Mouse (Mus musculus): ENCODE data around the gene Nom1.

Nom1 gene

GRCm38 (mm10) chr5:29471396-29471795, 36.9 kb downstream of the Nom1 start:
- 6% methylated on average over 11 of the region's 11 CpGs for WGBS

GRCm38 (mm10) chr5:29471855-29472665, 37.6 kb downstream of the Nom1 start:
- WGBS = 4% methylated on average over 22 of the region's 22 CpGs

- 3% methylated on average over 35 of the region's 35 CpGs for WGBS
Observed at GRCm38 (mm10) chr5:29473551-29474245, 39.2 kb downstream of the Nom1 start.

GRCm38 (mm10) chr5:29474246-29474960, 39.9 kb downstream of the Nom1 start:
- 7% methylated on average over 35 of the region's 35 CpGs for WGBS

GRCm38 (mm10) chr5:29475041-29475440, 40.6 kb downstream of the Nom1 start:
- 9% methylated on average over 10 of the region's 10 CpGs for WGBS

- WGBS = 8% methylated on average over 5 of the region's 5 CpGs
Observed at GRCm38 (mm10) chr5:29475556-29475955, 41.1 kb downstream of the Nom1 start.

- WGBS = 0% methylated on average over 1 of the region's 1 CpGs
Observed at GRCm38 (mm10) chr5:29476021-29476420, 41.6 kb downstream of the Nom1 start.

GRCm38 (mm10) chr5:29477474-29478207, 43.2 kb downstream of the Nom1 start:
- WGBS = 2% methylated on average over 73 of the region's 73 CpGs

GRCm38 (mm10) chr5:29478208-29479197, 44.0 kb downstream of the Nom1 start, which contains the start of gene Mnx1:
TSS of gene Mnx1 (minus strand) at chr5:29478470.
- WGBS = 1% methylated on average over 65 of the region's 65 CpGs

GRCm38 (mm10) chr5:29479198-29479593, 44.7 kb downstream of the Nom1 start:
- 2% methylated on average over 14 of the region's 14 CpGs for WGBS

- WGBS = 8% methylated on average over 4 of the region's 4 CpGs
Observed at GRCm38 (mm10) chr5:29483801-29484200, 49.3 kb downstream of the Nom1 start.

- WGBS = 3% methylated on average over 38 of the region's 38 CpGs
Observed at GRCm38 (mm10) chr5:29484965-29485940, 50.8 kb downstream of the Nom1 start.

GRCm38 (mm10) chr5:29485941-29486320, 51.5 kb downstream of the Nom1 start:
- WGBS = 3% methylated on average over 10 of the region's 10 CpGs

GRCm38 (mm10) chr5:29487321-29487720, 52.9 kb downstream of the Nom1 start:
- WGBS = 16% methylated on average over 13 of the region's 13 CpGs

GRCm38 (mm10) chr5:29507013-29507412, 72.5 kb downstream of the Nom1 start:
- WGBS = 74% methylated on average over 3 of the region's 3 CpGs
